Mouse (Mus musculus): ENCODE measurements around the gene Rnaseh2b. TPM values are rescaled to one million over a fixed set of nuclear protein-coding genes. Genes with fewer than 3 reads are reported as not detected.

The Rnaseh2b gene
- polyA plus RNA-seq, 1 experiment from 2014 or later = 79.2 TPM

DNA sequence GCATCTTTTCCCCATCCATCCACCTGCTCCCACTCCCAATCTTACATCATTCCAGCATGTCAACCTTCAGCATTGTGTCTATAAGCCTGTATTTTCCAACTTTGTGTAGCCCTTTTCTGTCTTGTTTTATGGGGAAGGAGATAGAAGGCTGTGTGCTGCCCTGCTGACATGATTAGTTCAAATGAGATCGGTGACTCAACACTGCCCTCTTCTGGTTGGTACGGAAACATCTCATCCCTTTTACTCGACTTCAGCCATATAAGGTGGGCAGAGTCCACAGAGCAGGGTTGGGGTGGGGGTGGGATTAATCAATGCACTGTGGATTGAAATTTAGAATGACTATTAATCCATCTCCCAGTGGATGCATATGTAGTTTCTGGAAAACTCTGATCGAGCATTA, 40.4 kb upstream of the Rnaseh2b start:
- no peaks in the 10 kb centered on the region for H3K4me1 ChIP-seq (ENCODE audit: insufficient read depth)
- DNase-seq (peak; percentile 92), ATAC-seq (ENCODE audit: insufficient read depth) (peak; percentile 63; the same call in 1 of the 2 replicates)
- TF ChIP-seq CTCF (IDR thresholded peaks at IDR 0.05; ENCODE audit: low read depth) = peak; percentile 83
- no peak overlapping the region for H3K4me2 ChIP-seq
- no peaks in the 10 kb centered on the region for H3K27me3 ChIP-seq (ENCODE audit: insufficient read depth, low read length)
- no peak overlapping the region for H3K9ac ChIP-seq
- WGBS = 6% methylated on average over 4 of the region's 4 CpGs
- no peak overlapping the region for H3K4me3 ChIP-seq (ENCODE audit: low read depth, low read length)
- H3K36me3 ChIP-seq (ENCODE audit: insufficient read depth) = no peaks in the 10 kb centered on the region
- no peak overlapping the region for H3K27ac ChIP-seq (ENCODE audit: low read depth)
- H3K9me3 ChIP-seq (ENCODE audit: low read depth, low read length) = no peaks in the 10 kb centered on the region

DNA sequence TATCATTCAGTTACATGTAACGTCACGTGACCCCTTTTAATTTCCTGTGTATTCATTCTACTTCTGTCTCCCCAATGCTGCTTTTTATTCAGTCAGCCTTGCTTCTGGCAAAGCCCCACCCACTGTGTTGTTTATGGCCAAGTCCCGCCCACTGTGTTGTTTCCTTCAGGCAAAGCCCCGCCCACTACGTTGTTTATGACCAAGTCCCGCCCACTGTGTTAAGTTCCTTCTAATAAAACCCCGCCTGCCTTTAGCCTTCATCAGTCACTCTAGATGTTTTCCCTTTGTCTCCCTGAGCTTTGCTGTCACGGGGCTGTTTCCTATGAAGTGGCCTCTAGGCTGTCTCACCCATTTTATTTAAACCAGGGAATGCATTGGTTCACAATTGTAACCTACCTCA, 38.0 kb upstream of the Rnaseh2b start:
- Histone ChIP-seq H3K36me3 (ENCODE audit: insufficient read depth) (no peaks in the 10 kb centered on the region), H3K27ac (ENCODE audit: low read depth) (no peak overlapping the region), H3K9ac (no peak overlapping the region), H3K4me2 (no peak overlapping the region), H3K27me3 (ENCODE audit: insufficient read depth, low read length) (no peaks in the 10 kb centered on the region), H3K4me3 (ENCODE audit: low read depth, low read length) (no peak overlapping the region), H3K4me1 (ENCODE audit: insufficient read depth) (0 out of 2 replicates have a peak, but pooled peaks cover 4% of the 10 kb centered on the region), H3K9me3 (ENCODE audit: low read depth, low read length) (no peaks in the 10 kb centered on the region)
- DNase-seq (peak; percentile 75), ATAC-seq (ENCODE audit: insufficient read depth) (no peak)
- TF ChIP-seq CTCF (IDR thresholded peaks at IDR 0.05; ENCODE audit: low read depth) = no peak
- WGBS = 66% methylated on average over 8 of the region's 8 CpGs

DNA sequence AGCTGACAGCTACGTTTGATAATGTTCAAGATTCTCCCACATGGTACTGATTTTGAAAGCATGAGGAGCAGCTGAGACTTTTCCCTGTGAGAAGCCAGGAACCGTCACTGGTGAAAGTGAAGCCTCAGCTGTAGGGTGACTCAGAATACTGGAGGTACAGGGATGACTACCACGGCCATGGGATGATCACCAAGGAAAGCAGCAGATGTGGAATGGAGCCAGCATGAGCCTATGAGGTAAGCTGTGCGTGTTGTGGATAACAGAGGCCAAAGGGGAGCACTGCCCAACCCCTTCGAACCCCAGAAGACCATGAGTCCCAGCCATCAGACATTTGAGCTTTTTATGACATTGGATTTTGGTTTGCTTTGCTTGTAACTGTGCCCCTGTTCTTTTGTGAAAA, 36.3 kb upstream of the Rnaseh2b start:
- Histone ChIP-seq H3K9ac (no peak overlapping the region), H3K27me3 (ENCODE audit: insufficient read depth, low read length) (no peaks in the 10 kb centered on the region), H3K36me3 (ENCODE audit: insufficient read depth) (no peaks in the 10 kb centered on the region), H3K9me3 (ENCODE audit: low read depth, low read length) (no peaks in the 10 kb centered on the region), H3K4me1 (ENCODE audit: insufficient read depth) (0 out of 2 replicates have a peak, but pooled peaks cover 4% of the 10 kb centered on the region), H3K4me2 (no peak overlapping the region), H3K27ac (ENCODE audit: low read depth) (no peak overlapping the region), H3K4me3 (ENCODE audit: low read depth, low read length) (no peak overlapping the region)
- DNase-seq (no peak), ATAC-seq (ENCODE audit: insufficient read depth) (no peak)
- TF ChIP-seq CTCF (IDR thresholded peaks at IDR 0.05; ENCODE audit: low read depth) = no peak
- 72% methylated on average over 5 of the region's 5 CpGs for WGBS

DNA sequence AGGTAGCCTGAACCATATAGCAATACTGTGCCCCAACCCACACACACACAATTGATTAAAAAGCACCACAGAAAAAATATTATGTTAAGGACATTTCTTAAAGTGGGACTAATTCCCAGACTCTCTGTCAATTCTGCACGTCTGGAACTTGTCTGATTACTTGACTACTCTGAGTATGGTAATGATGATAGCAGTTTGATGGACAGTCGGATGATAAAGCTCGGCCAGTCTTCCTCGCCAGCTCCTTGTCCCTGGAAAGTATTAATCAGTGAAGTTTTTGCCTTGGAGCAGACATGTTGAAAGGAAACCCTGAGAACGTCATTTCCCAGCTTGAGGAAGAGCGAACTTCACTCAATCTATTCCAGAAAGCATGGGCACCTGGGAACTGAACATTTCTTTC, 34.3 kb upstream of the Rnaseh2b start:
- no peak for ATAC-seq (ENCODE audit: insufficient read depth)
- 48% methylated on average over 6 of the region's 6 CpGs for WGBS

DNA sequence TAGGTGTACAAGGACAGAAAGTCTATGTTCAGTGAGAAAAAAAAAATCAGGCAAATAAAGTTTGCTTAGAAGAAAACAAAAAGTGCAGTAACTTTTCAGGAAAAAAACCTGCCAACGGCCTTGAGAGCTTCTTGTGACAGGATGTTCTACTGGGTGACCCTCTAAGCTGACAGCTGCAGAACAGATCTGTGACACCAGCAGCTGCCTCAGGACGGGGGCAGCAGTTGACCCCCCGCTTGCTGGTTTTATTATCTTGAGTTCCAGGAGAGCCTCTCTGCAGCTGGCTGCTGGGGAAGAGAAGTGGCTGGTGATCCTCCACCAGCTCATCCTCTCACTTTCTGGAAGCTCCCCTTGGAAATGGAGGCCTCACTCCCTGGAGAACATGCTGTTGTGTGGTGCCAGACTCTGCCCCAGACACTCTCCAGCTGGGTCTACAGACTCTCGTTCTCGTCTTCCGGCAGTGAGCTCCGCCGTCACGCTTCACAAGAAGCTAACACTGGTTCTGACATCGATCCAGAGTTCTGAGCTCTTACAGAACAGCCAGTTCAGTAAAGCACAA, 33.3 kb upstream of the Rnaseh2b start:
- DNase-seq = peak; percentile 74
- 32% methylated on average over 10 of the region's 10 CpGs for WGBS
- H3K36me3 ChIP-seq (ENCODE audit: insufficient read depth) = no peaks in the 10 kb centered on the region
- no peak for TF ChIP-seq CTCF (IDR thresholded peaks at IDR 0.05; ENCODE audit: low read depth)
- H3K9ac ChIP-seq = no peak overlapping the region; the same call in 1 of the 2 replicates
- no peaks in the 10 kb centered on the region for H3K27me3 ChIP-seq (ENCODE audit: insufficient read depth, low read length)
- 0 out of 2 replicates have a peak, but pooled peaks cover 4% of the 10 kb centered on the region for H3K4me1 ChIP-seq (ENCODE audit: insufficient read depth)
- no peak overlapping the region for H3K4me2 ChIP-seq
- ATAC-seq (ENCODE audit: insufficient read depth) = peak; percentile 84
- peak overlapping the region; percentile 61 for H3K27ac ChIP-seq (ENCODE audit: low read depth)
- no peak overlapping the region for H3K4me3 ChIP-seq (ENCODE audit: low read depth, low read length)
- no peaks in the 10 kb centered on the region for H3K9me3 ChIP-seq (ENCODE audit: low read depth, low read length)

More for the DNA sequence above, 34.3 kb upstream of the Rnaseh2b start:
- TF ChIP-seq CTCF (IDR thresholded peaks at IDR 0.05; ENCODE audit: low read depth) = no peak
- Histone ChIP-seq H3K4me1 (ENCODE audit: insufficient read depth) (0 out of 2 replicates have a peak, but pooled peaks cover 4% of the 10 kb centered on the region), H3K4me3 (ENCODE audit: low read depth, low read length) (no peak overlapping the region), H3K36me3 (ENCODE audit: insufficient read depth) (no peaks in the 10 kb centered on the region), H3K9ac (no peak overlapping the region), H3K27ac (ENCODE audit: low read depth) (no peak overlapping the region), H3K27me3 (ENCODE audit: insufficient read depth, low read length) (no peaks in the 10 kb centered on the region), H3K9me3 (ENCODE audit: low read depth, low read length) (no peaks in the 10 kb centered on the region), H3K4me2 (no peak overlapping the region)
- DNase-seq = no peak

DNA sequence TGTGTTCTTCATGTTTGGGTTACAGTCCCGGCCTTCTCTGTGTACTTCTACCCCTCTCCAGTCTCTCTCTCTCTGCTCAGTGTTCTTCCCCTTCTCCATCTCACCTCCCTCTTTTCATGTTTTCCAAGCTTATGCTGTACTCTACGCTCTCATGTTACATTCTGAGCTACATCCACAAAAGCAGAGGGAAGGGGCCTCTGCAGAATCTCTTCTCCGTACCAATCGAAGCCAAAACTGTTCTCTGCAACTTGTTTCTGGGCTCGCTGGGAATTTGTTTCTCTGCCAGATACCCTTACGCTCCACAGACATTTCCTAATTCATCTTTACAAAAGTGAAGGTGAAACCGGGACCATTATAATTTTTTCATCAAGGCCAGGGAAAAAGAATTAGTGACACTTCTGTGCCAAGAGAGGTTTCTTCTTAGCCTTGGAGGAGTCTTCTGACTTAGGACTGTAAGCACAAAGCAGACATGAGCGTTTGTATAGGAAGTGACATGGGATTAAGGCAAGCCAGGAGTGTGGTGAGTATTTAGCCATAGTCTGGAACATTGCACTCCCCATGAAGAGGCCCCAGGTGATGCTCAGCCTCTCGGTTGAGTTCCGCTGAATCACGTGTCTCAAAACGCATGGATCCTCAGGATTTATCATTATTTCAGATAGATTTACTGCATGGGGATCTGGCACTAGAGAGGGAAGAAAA, 21.5 kb upstream of the Rnaseh2b start:
- no peak overlapping the region for H3K9ac ChIP-seq

DNA sequence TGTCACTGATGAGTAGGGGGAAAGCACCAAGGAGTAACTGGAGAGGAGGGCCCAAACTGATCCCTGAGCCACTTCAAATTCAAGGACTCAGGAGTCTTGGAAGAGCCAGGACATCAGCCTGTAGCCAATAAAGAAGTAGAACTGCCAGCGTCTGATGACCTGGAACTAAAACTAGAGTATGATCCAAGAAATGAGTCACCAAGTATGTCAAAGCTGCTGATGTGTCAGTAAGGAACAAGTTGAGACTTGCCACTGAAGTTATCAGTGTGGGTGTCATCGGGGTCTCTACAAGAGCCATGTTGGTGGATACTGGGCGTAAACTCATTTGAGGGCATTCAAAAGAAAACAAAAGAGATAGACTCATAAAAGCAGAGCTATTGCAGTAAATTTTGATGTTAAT, 18.8 kb upstream of the Rnaseh2b start:
- DNase-seq (no peak), ATAC-seq (ENCODE audit: insufficient read depth) (no peak)
- no peak for TF ChIP-seq CTCF (IDR thresholded peaks at IDR 0.05; ENCODE audit: low read depth)
- H3K9me3 ChIP-seq (ENCODE audit: low read depth, low read length) = no peaks in the 10 kb centered on the region
- no peak overlapping the region for H3K27ac ChIP-seq (ENCODE audit: low read depth)
- no peaks in the 10 kb centered on the region for H3K27me3 ChIP-seq (ENCODE audit: insufficient read depth, low read length)
- H3K36me3 ChIP-seq (ENCODE audit: insufficient read depth) = no peaks in the 10 kb centered on the region
- 91% methylated on average over 3 of the region's 3 CpGs for WGBS
- no peaks in the 10 kb centered on the region for H3K4me1 ChIP-seq (ENCODE audit: insufficient read depth)
- no peak overlapping the region for H3K4me2 ChIP-seq
- no peak overlapping the region for H3K9ac ChIP-seq
- H3K4me3 ChIP-seq (ENCODE audit: low read depth, low read length) = no peak overlapping the region

More for the DNA sequence above, 21.5 kb upstream of the Rnaseh2b start:
- H3K4me1 ChIP-seq (ENCODE audit: insufficient read depth) = no peaks in the 10 kb centered on the region
- H3K9me3 ChIP-seq (ENCODE audit: low read depth, low read length) = no peaks in the 10 kb centered on the region
- WGBS = 79% methylated on average over 12 of the region's 12 CpGs
- H3K36me3 ChIP-seq (ENCODE audit: insufficient read depth) = no peaks in the 10 kb centered on the region
- ATAC-seq (ENCODE audit: insufficient read depth) (no peak), DNase-seq (no peak)
- no peaks in the 10 kb centered on the region for H3K27me3 ChIP-seq (ENCODE audit: insufficient read depth, low read length)
- no peak for TF ChIP-seq CTCF (IDR thresholded peaks at IDR 0.05; ENCODE audit: low read depth)
- no peak overlapping the region for H3K27ac ChIP-seq (ENCODE audit: low read depth)
- no peak overlapping the region for H3K4me2 ChIP-seq
- no peak overlapping the region for H3K4me3 ChIP-seq (ENCODE audit: low read depth, low read length)
